Mouse (Mus musculus) retina, postnatal 1 day (tissue): ENCODE data around the gene Crebbp.

Experiments
- DNase-seq: peaks from one replicate; pipeline ENCODE4 v3.0.0-alpha.2; 2012

Gene Crebbp

DNA sequence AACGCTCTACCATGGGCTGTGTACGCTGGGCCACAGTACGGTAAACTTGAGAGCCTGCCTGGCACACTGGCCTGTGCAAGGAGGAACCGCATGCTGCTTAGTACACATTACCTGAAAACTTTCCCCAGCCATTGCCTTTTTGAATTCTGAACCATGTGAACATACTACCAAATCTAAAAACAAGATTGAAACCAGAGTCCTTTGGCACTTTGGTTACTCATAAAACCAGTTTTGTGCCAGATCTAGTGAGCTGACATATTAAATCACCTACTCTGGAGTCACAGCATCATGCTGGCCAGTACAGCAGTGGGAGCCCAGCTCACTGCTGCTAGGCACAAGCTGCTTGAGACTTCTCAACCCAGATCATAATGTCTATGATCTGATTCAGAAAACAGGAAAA is 172.2 kb downstream of the Crebbp start:
- no peak for DNase-seq

DNA sequence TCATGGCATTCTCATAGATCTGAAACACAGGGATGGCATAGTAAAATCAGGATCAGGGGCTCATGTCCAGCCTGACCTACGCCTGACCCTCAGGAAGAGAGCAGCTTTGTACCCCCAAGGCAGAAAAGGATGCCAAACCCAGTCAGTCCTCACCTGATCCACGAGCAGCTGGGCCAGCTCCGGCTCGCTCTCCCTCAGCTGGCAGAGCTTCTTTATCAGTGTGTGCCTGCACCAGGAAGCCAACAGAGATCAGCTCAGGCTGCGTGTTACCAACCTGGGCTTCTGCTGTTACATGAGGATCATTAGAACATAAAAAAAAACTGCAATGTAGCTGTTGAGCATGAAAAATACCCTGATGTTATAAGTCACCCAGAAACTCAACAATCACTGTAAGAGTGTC is 173.6 kb downstream of the Crebbp start:
- DNase-seq: no peak

DNA sequence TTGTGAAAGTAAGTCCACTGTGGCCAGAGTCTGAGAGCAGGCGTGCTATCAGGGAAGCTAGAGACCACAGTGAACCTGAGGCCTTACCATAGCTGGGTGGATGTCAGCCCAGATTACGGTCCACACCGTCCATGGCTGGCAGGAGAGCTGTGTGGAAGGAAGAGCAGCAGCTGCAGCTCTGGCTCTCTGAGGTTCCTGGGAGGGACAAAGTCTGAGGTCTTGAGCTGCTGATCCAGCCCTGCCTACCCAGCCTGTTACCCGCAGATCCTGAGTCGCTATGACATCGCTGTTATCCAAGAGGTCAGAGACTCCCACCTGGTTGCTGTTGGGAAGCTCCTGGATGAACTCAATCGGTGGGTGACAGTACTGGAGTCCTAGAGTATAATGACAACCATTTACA is 176.1 kb downstream of the Crebbp start:
- DNase-seq: no peak

DNA sequence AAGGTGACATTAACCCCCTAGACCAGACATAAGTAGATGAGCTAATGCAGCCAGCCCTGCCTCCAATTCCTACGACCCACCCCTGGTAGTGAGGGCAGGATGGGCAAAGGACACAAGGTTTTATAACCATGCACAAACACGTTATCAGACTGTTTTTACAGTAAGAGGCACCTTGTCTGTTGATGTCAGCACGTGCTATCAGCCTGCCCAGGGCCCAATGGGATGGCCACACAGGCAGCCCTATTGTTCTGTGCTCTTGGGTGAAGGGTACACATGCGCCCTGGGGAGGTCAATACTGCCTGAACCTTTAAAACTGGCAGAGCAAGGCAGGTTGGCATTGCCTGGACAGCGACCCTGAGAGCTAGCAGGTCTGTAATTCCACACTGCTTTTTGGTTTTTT is 177.0 kb downstream of the Crebbp start, which contains the start of gene Dnase1:
TSS of gene Dnase1 (plus strand) at position 136 of the 400 bp plus-strand sequence.
- DNase-seq: no peak

DNA sequence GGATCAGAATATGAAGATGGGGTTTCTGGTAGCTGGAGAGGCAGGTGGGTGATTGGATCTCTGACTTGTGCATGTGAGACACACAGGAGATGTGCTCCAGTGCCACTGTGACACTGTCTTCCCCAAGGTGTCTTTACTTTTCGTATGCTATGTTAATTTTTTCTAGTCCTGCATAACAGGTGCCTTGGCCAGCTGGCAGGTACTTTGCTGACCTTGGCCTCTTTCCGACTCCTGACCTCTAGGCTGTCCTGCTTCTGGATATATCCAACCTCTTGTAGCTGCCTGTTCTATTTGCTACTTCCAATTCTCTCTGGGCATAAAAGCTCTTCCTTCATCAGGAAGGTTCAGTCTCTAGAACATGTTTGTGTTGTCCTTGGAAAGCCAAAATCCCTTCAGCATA is 178.2 kb downstream of the Crebbp start:
- DNase-seq: no peak

DNA sequence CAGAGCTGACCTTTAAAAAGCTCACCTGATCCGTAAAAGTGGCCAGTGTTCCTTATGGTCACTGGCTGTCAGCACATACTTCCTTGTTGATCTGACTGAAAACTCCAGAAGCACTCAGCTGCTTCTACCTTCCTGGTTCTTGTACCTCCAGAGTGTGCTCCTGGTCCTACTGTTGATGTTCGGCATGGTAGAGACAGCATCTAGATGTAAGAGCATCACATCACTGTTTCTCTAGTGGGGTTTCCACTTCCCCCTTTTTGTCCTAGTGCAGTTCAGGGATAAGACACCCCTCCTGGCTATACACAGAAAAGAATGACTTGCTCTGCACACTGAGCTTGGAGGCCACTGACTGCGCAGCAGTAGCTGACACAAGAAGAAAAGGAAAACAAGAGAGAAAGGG is 179.3 kb downstream of the Crebbp start:
- DNase-seq: no peak

DNA sequence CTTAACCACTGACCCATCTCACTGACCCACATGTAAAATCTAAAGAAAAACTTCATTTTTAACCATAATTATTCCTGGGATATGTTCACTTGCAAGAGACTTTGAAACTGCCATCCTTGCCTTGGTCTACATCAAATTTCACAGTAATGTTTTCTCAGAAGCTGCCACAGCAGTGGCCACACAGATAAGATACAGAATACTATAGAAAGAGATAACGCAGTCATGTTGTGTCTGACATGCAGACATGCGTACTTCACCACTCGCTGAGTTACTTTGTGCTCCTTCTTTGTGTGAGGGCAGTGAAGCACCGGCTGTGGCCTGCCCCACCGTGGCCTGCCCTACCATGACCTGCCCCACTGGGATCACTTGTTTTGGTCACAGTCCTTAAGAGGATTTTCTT is 179.8 kb downstream of the Crebbp start:
- no peak for DNase-seq

DNA sequence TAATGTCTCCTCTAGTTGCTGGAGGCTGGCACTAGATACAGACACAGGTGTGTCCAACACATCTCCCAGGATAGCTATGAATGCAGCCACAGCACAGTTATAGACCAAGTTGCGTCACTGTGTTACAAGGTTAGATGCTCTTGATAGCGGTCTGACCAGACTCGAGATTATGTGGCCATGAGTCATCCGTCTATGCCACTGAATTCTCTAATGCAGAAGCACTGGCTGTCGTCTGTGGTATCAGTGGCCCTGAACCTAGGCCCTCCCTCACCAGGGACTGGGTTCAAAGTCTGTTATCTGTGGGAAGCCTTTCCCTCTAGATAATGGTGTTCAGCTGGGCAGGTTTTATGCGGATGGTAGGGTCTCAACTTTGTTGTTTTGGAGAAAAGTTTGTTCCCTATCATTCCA is 181.5 kb downstream of the Crebbp start:
- DNase-seq: no peak

DNA sequence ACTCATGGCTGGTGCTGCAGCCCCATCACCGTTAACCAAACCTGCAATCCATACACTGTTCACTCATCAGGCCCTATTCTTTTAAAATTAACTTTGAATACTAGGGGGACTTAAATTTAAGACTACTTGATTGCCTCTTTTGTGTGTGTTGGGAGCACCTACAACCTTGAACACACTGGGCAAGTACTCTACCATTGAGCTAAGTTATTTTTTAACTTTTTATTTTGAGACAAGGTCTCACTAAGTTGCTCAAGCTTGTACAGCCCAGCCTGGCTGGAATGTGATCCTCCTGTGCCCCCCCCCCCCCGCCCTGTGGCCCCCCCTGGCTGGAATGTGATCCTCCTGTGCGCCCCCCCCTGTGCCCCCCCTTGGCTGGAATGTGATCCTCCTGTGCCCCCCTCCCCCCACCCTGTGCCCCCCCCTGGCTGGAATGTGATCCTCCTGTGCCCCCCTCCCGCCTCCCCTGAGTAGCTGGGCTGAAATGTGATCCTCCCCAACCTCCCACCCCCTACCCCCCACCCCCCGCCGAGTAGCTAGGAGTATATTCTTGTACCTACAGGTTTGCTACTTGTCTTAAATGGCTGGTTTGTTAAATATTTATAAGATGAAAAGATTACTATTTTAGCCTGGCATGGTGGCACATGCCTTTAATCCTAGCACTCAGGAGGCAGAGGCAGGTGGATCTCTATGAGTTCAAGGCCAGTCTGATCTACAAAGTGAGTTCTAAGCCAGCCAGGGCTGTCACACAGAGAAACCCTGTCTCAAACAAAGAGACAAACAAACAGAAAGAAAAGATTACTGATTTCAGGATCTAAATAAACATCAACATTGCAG is 182.1 kb downstream of the Crebbp start:
- no peak for DNase-seq
